Mouse (Mus musculus): ENCODE results near the gene Npy4r. TPM values are rescaled to one million over a fixed set of nuclear protein-coding genes. Genes with fewer than 3 reads are reported as not detected.

The Npy4r gene
- total and polyA plus RNA-seq, 3 experiments = 0.08 to 0.80 (median 0.18) TPM

GRCm38 (mm10) chr14:34121691-34122090 lies 30.6 kb downstream of the Npy4r start:
- Histone ChIP-seq H3K9ac (ENCODE audit: low read depth, low read length) (no peak overlapping the region), H3K27me3 (ENCODE audit: control insufficient read depth, insufficient read depth, low read length) (no peaks in the 10 kb centered on the region), H3K4me3 (no peak overlapping the region), H3K36me3 (ENCODE audit: control insufficient read depth, insufficient read depth, low read length) (no peaks in the 10 kb centered on the region), H3K79me2 (replicated peaks; ENCODE audit: control insufficient read depth, insufficient read depth, low read length) (no peaks in the 10 kb centered on the region), H3K27ac (no peak overlapping the region), H3K4me1 (ENCODE audit: control insufficient read depth, insufficient read depth, low read length) (peaks cover 9% of the 10 kb centered on the region; the same call in 1 of the 2 replicates)
- DNase-seq = no peak
- TF ChIP-seq POLR2A (IDR thresholded peaks at IDR 0.05; ENCODE audit: insufficient read depth, low read depth, low read length) = no peak
- no peak for TF ChIP-seq CTCF (IDR thresholded peaks at IDR 0.05)
- no peak for TF ChIP-seq EP300 (IDR thresholded peaks at IDR 0.05; ENCODE audit: insufficient read depth, low read depth, low read length)
- intact Hi-C loops (cut with DNase I) = no loop called here
- WGBS = 91% methylated on average over 4 of the region's 4 CpGs

GRCm38 (mm10) chr14:34120923-34121351 lies 31.4 kb downstream of the Npy4r start:
- intact Hi-C loops (cut with DNase I) = no loop called here
- no peak overlapping the region for H3K4me3 ChIP-seq
- H3K27ac ChIP-seq = no peak overlapping the region
- H3K79me2 ChIP-seq (replicated peaks; ENCODE audit: control insufficient read depth, insufficient read depth, low read length) = no peaks in the 10 kb centered on the region
- no peak for DNase-seq
- H3K27me3 ChIP-seq (ENCODE audit: control insufficient read depth, insufficient read depth, low read length) = no peaks in the 10 kb centered on the region
- no peaks in the 10 kb centered on the region for H3K36me3 ChIP-seq (ENCODE audit: control insufficient read depth, insufficient read depth, low read length)
- WGBS = 96% methylated on average over 3 of the region's 3 CpGs
- peaks cover 9% of the 10 kb centered on the region; the same call in 1 of the 2 replicates for H3K4me1 ChIP-seq (ENCODE audit: control insufficient read depth, insufficient read depth, low read length)
- no peak overlapping the region for H3K9ac ChIP-seq (ENCODE audit: low read depth, low read length)
- TF ChIP-seq CTCF (IDR thresholded peaks at IDR 0.05) (no peak), POLR2A (IDR thresholded peaks at IDR 0.05; ENCODE audit: insufficient read depth, low read depth, low read length) (no peak), EP300 (IDR thresholded peaks at IDR 0.05; ENCODE audit: insufficient read depth, low read depth, low read length) (no peak)

- WGBS = 53% methylated on average over 12 of the region's 12 CpGs
- Histone ChIP-seq H3K9ac (ENCODE audit: low read depth, low read length) (no peak overlapping the region), H3K27me3 (ENCODE audit: control insufficient read depth, insufficient read depth, low read length) (no peaks in the 10 kb centered on the region), H3K4me3 (no peak overlapping the region), H3K4me1 (ENCODE audit: control insufficient read depth, insufficient read depth, low read length) (peaks cover 9% of the 10 kb centered on the region; the same call in 1 of the 2 replicates), H3K79me2 (replicated peaks; ENCODE audit: control insufficient read depth, insufficient read depth, low read length) (no peaks in the 10 kb centered on the region), H3K36me3 (ENCODE audit: control insufficient read depth, insufficient read depth, low read length) (no peaks in the 10 kb centered on the region), H3K27ac (peak overlapping the region; percentile 13; the same call in 1 of the 2 replicates)
- intact Hi-C loops (cut with DNase I) = no loop called here
- TF ChIP-seq POLR2A (IDR thresholded peaks at IDR 0.05; ENCODE audit: insufficient read depth, low read depth, low read length) (no peak), EP300 (IDR thresholded peaks at IDR 0.05; ENCODE audit: insufficient read depth, low read depth, low read length) (no peak), CTCF (IDR thresholded peaks at IDR 0.05) (no peak)
- no peak for DNase-seq
Observed at GRCm38 (mm10) chr14:34120016-34120910, 32.0 kb downstream of the Npy4r start.

GRCm38 (mm10) chr14:34119046-34119723 lies 33.1 kb downstream of the Npy4r start:
- Histone ChIP-seq H3K27me3 (ENCODE audit: control insufficient read depth, insufficient read depth, low read length) (no peaks in the 10 kb centered on the region), H3K27ac (no peak overlapping the region), H3K79me2 (replicated peaks; ENCODE audit: control insufficient read depth, insufficient read depth, low read length) (no peaks in the 10 kb centered on the region), H3K4me1 (ENCODE audit: control insufficient read depth, insufficient read depth, low read length) (peaks cover 9% of the 10 kb centered on the region; the same call in 1 of the 2 replicates), H3K9ac (ENCODE audit: low read depth, low read length) (no peak overlapping the region), H3K36me3 (ENCODE audit: control insufficient read depth, insufficient read depth, low read length) (no peaks in the 10 kb centered on the region), H3K4me3 (no peak overlapping the region)
- 32% methylated on average over 7 of the region's 7 CpGs for WGBS
- TF ChIP-seq EP300 (IDR thresholded peaks at IDR 0.05; ENCODE audit: insufficient read depth, low read depth, low read length) (no peak), POLR2A (IDR thresholded peaks at IDR 0.05; ENCODE audit: insufficient read depth, low read depth, low read length) (no peak), CTCF (IDR thresholded peaks at IDR 0.05) (no peak)
- intact Hi-C loops (cut with DNase I) = no loop called here
- DNase-seq = peak in 1 of 2 experiments; percentile 28

GRCm38 (mm10) chr14:34114311-34114710 lies 38.0 kb downstream of the Npy4r start:
- intact Hi-C loops (cut with DNase I) = no loop called here
- TF ChIP-seq POLR2A (IDR thresholded peaks at IDR 0.05; ENCODE audit: insufficient read depth, low read depth, low read length) (no peak), EP300 (IDR thresholded peaks at IDR 0.05; ENCODE audit: insufficient read depth, low read depth, low read length) (no peak), CTCF (IDR thresholded peaks at IDR 0.05) (no peak)
- Histone ChIP-seq H3K36me3 (ENCODE audit: control insufficient read depth, insufficient read depth, low read length) (no peaks in the 10 kb centered on the region), H3K79me2 (replicated peaks; ENCODE audit: control insufficient read depth, insufficient read depth, low read length) (no peaks in the 10 kb centered on the region), H3K4me1 (ENCODE audit: control insufficient read depth, insufficient read depth, low read length) (peaks cover 3% of the 10 kb centered on the region; the same call in 1 of the 2 replicates), H3K4me3 (no peak overlapping the region), H3K9ac (ENCODE audit: low read depth, low read length) (no peak overlapping the region), H3K27ac (no peak overlapping the region), H3K27me3 (ENCODE audit: control insufficient read depth, insufficient read depth, low read length) (no peaks in the 10 kb centered on the region)
- 84% methylated on average over 4 of the region's 4 CpGs for WGBS
- DNase-seq = no peak
